Mouse (Mus musculus): ENCODE data around the gene Sppl3. TPM values are rescaled to one million over a fixed set of nuclear protein-coding genes. Genes with fewer than 3 reads are reported as not detected.

Gene Sppl3
- polyA plus RNA-seq, 1 experiment from 2014 or later: 13.3 TPM

- H3K27ac ChIP-seq: no peak overlapping the region
- WGBS: 81% methylated on average over 13 of the region's 13 CpGs
- H3K9me3 ChIP-seq: no peaks in the 10 kb centered on the region
- 0 out of 2 replicates have a peak, but pooled peaks cover 7% of the 10 kb centered on the region for H3K4me1 ChIP-seq
- H3K4me3 ChIP-seq: no peak overlapping the region
- DNase-seq (ENCODE audit: extremely low spot score, low spot score): no peak
- H3K27me3 ChIP-seq (ENCODE audit: poor library complexity, severe bottlenecking): no peaks in the 10 kb centered on the region
- H3K36me3 ChIP-seq (replicated peaks): no peaks in the 10 kb centered on the region
Observed at GRCm38 (mm10) chr5:115003224-115003873, 7.6 kb upstream of the Sppl3 start.

DNA sequence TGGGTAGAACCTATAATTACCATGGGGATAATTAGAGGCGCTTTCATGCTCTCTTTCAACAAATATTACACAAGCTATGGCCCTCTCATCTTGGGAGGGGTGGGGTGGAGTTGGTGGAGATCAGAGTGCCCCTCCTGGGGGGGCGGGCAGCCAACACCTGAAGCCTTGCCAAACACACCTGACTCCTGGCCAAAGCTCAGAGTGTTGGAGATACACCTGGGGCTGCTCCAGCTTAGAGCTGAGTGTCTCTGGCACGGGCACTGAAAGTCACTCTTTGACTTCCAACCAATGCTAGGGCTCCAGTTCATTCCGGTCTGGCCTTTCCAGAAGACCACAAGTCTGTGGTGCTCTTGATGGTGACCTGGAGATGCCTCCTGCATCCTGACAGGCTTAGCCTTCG lies 3.2 kb upstream of the Sppl3 start:
- Histone ChIP-seq H3K36me3 (replicated peaks) (no peaks in the 10 kb centered on the region), H3K27ac (no peak overlapping the region), H3K27me3 (ENCODE audit: poor library complexity, severe bottlenecking) (no peaks in the 10 kb centered on the region), H3K4me1 (peaks cover 24% of the 10 kb centered on the region), H3K4me3 (no peak overlapping the region), H3K9me3 (no peaks in the 10 kb centered on the region)
- no peak for DNase-seq (ENCODE audit: extremely low spot score, low spot score)
- 93% methylated on average over 5 of the region's 5 CpGs for WGBS

- Histone ChIP-seq H3K4me1 (peaks cover 25% of the 10 kb centered on the region), H3K9me3 (no peaks in the 10 kb centered on the region), H3K27me3 (ENCODE audit: poor library complexity, severe bottlenecking) (no peaks in the 10 kb centered on the region), H3K36me3 (replicated peaks) (no peaks in the 10 kb centered on the region), H3K4me3 (no peak overlapping the region), H3K27ac (no peak overlapping the region)
- no peak for DNase-seq (ENCODE audit: extremely low spot score, low spot score)
- WGBS: 89% methylated on average over 7 of the region's 7 CpGs
Observed at GRCm38 (mm10) chr5:115008307-115008706, 2.6 kb upstream of the Sppl3 start.

DNA sequence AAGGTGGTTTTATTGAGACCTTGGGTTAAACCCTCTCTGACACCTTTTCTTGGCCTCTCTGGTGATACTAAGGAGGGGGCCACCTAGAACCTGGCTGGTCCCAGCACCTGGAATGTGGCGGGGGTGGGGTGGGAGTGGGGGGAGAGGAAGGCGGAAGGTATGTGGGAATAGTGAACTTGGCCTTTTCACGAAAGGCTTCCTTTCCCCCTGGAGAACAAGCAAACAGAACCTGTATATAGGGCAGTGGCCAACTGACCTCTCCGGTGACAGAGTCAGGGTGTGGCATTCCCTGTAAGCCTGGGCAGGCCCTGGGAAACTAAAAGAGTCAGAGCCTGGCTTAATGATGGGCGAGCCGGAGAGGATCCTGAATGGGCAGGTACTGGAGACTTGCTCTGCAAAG lies 1.8 kb upstream of the Sppl3 start:
- Histone ChIP-seq H3K4me1 (peaks cover 28% of the 10 kb centered on the region), H3K27ac (no peak overlapping the region), H3K4me3 (no peak overlapping the region), H3K9me3 (no peaks in the 10 kb centered on the region), H3K36me3 (replicated peaks) (no peaks in the 10 kb centered on the region), H3K27me3 (ENCODE audit: poor library complexity, severe bottlenecking) (no peaks in the 10 kb centered on the region)
- 87% methylated on average over 6 of the region's 6 CpGs for WGBS
- DNase-seq (ENCODE audit: extremely low spot score, low spot score): no peak

DNA sequence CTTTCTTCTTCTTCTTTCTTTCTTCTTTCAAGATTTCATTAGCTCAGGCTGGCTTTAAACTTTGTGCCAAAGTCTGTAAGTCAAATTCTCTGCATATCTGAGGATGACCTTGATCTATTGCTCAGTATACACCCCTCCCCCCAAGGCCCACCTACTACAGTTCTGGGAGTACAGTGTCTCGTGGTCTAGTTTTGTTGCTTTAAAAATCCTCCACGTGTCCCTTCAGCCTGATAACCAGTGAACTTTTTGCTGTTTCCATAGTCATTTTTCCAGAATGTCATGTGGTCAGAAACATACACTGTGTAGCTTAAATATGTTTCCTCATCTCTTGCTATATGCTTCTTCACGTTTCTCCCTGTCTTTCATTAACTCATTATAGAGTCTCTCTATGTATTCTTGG lies 976 bp upstream of the Sppl3 start:
- Histone ChIP-seq H3K36me3 (replicated peaks) (no peaks in the 10 kb centered on the region), H3K27me3 (ENCODE audit: poor library complexity, severe bottlenecking) (no peaks in the 10 kb centered on the region), H3K4me3 (peak overlapping the region; percentile 99), H3K9me3 (no peaks in the 10 kb centered on the region), H3K4me1 (peaks cover 36% of the 10 kb centered on the region), H3K27ac (peak overlapping the region; percentile 98; the same call in 1 of the 2 replicates)
- no peak for DNase-seq (ENCODE audit: extremely low spot score, low spot score)
- 63% methylated on average over 3 of the region's 3 CpGs for WGBS

GRCm38 (mm10) chr5:115011217-115011518 lies 231 bp downstream of the Sppl3 start:
- WGBS: 5% methylated on average over 57 of the region's 57 CpGs
- peak overlapping the region; percentile 98 for H3K27ac ChIP-seq
- H3K36me3 ChIP-seq (replicated peaks): no peaks in the 10 kb centered on the region
- peak overlapping the region; percentile 99 for H3K4me3 ChIP-seq
- no peaks in the 10 kb centered on the region for H3K9me3 ChIP-seq
- H3K27me3 ChIP-seq (ENCODE audit: poor library complexity, severe bottlenecking): no peaks in the 10 kb centered on the region
- no peak for DNase-seq (ENCODE audit: extremely low spot score, low spot score)
- peaks cover 38% of the 10 kb centered on the region for H3K4me1 ChIP-seq

DNA sequence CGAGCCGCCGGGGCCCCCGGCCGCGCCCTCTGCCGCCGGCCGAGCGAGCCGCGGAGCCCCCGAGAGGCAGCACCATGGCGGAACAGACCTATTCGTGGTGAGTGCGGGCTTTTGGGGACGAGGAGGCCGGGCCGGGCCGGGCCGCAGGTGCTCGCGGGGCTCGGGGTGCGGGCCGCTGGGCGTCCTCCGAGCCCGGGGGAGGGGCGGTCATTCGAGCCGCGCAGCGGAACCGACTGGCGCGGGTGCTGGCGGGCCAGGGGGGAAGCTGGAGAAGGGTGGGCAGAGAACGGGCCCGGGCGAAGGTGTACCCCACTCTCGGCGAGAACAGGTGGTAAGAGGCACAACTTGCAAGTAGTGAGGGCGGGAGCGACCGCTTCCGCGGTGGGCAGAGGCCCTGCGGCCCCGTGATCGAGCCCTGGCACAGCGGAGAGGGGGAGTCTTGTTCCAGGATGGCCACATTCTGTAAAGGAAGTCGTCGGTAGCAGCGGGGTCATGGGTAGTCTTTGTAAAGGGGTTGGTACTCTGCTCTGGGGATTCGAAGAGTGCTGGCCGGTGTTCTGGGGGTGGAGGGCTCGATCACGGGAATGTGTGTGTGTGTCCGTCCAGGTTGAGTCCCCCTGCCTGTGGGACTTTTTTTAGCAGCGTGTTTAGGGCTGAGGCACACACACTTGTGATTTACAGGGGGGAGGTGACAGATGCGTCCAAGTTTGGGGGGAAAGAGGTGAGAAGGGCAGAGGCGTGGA lies 753 bp downstream of the Sppl3 start:
- H3K4me1 ChIP-seq: peaks cover 38% of the 10 kb centered on the region
- peaks cover 3% of the 10 kb centered on the region; the same call in 1 of the 2 replicates for H3K36me3 ChIP-seq (replicated peaks)
- WGBS: under 1% methylated on average over 63 of the region's 63 CpGs
- H3K4me3 ChIP-seq: peak overlapping the region; percentile 99
- H3K9me3 ChIP-seq: no peaks in the 10 kb centered on the region
- peak; percentile 56 for DNase-seq (ENCODE audit: extremely low spot score, low spot score)
- no peaks in the 10 kb centered on the region for H3K27me3 ChIP-seq (ENCODE audit: poor library complexity, severe bottlenecking)
- H3K27ac ChIP-seq: peak overlapping the region; percentile 98

GRCm38 (mm10) chr5:115013436-115013835 lies 2.5 kb downstream of the Sppl3 start:
- Histone ChIP-seq H3K36me3 (replicated peaks) (peaks cover 5% of the 10 kb centered on the region; the same call in 1 of the 2 replicates), H3K27me3 (ENCODE audit: poor library complexity, severe bottlenecking) (no peaks in the 10 kb centered on the region), H3K9me3 (no peaks in the 10 kb centered on the region), H3K4me1 (peaks cover 38% of the 10 kb centered on the region), H3K4me3 (0 out of 2 replicates have a peak overlapping the region, but pooled peaks have one; percentile 99), H3K27ac (no peak overlapping the region)
- no peak for DNase-seq (ENCODE audit: extremely low spot score, low spot score)
- 84% methylated on average over 3 of the region's 3 CpGs for WGBS

GRCm38 (mm10) chr5:115014570-115014969 lies 3.6 kb downstream of the Sppl3 start:
- Histone ChIP-seq H3K27me3 (ENCODE audit: poor library complexity, severe bottlenecking) (no peaks in the 10 kb centered on the region), H3K36me3 (replicated peaks) (peaks cover 5% of the 10 kb centered on the region; the same call in 1 of the 2 replicates), H3K4me3 (no peak overlapping the region), H3K9me3 (no peaks in the 10 kb centered on the region), H3K27ac (no peak overlapping the region), H3K4me1 (peaks cover 41% of the 10 kb centered on the region)
- 70% methylated on average over 1 of the region's 1 CpGs for WGBS
- DNase-seq (ENCODE audit: extremely low spot score, low spot score): no peak

GRCm38 (mm10) chr5:115015121-115015520 lies 4.2 kb downstream of the Sppl3 start:
- Histone ChIP-seq H3K4me3 (no peak overlapping the region), H3K27ac (no peak overlapping the region), H3K4me1 (peaks cover 39% of the 10 kb centered on the region), H3K36me3 (replicated peaks) (peaks cover 5% of the 10 kb centered on the region; the same call in 1 of the 2 replicates), H3K27me3 (ENCODE audit: poor library complexity, severe bottlenecking) (no peaks in the 10 kb centered on the region), H3K9me3 (no peaks in the 10 kb centered on the region)
- DNase-seq (ENCODE audit: extremely low spot score, low spot score): no peak
- WGBS: 71% methylated on average over 4 of the region's 4 CpGs

GRCm38 (mm10) chr5:115018270-115018669 lies 7.3 kb downstream of the Sppl3 start:
- Histone ChIP-seq H3K9me3 (peaks cover 9% of the 10 kb centered on the region), H3K27ac (no peak overlapping the region), H3K4me1 (peaks cover 17% of the 10 kb centered on the region), H3K4me3 (no peak overlapping the region), H3K36me3 (replicated peaks) (peaks cover 25% of the 10 kb centered on the region), H3K27me3 (ENCODE audit: poor library complexity, severe bottlenecking) (no peaks in the 10 kb centered on the region)
- no peak for DNase-seq (ENCODE audit: extremely low spot score, low spot score)
- 83% methylated on average over 2 of the region's 2 CpGs for WGBS

DNA sequence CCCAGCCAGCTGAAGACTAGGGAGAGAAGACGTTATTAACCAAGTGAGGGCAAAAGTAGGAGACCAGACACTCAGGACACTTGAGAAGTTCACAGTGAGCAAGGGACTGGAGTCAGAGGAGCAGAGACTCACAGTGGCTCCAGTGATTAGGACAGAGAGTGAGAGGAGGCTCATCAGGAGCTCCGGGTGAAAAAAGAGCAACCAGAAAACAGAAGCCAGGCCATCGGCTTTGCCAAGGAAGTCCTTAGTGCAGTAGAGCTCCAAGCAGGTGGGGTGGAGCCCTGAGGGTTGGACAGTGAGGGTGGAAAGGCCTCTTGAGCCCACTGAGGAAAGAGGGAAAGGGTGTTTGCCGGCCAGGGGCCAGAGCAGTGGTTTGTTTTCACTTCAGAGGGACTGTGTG lies 7.9 kb downstream of the Sppl3 start:
- WGBS: 91% methylated on average over 4 of the region's 4 CpGs
- H3K27me3 ChIP-seq (ENCODE audit: poor library complexity, severe bottlenecking): no peaks in the 10 kb centered on the region
- DNase-seq (ENCODE audit: extremely low spot score, low spot score): no peak

DNA sequence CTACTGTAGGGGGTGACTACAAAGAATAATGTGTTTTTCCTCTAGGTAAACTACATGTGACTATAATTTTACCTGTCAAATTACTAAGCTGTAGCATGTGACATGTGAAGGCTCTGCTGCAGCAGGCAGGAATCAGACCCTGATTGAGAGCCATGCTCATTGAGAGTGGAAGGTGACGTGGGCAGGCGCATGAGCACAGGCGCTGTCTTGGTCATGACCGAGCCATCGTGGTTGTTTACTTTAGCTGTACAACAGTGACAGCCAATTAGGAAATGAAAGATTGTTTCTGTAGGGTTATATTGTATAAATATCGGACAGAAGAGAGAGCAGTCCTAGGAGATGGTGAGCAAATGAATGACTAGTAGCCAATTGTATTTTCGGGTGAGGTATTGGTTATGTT lies 11.1 kb downstream of the Sppl3 start:
- Histone ChIP-seq H3K27ac (no peak overlapping the region), H3K27me3 (ENCODE audit: poor library complexity, severe bottlenecking) (no peaks in the 10 kb centered on the region), H3K4me1 (peaks cover 11% of the 10 kb centered on the region), H3K9me3 (peaks cover 9% of the 10 kb centered on the region), H3K36me3 (replicated peaks) (peaks cover 20% of the 10 kb centered on the region), H3K4me3 (no peak overlapping the region)
- DNase-seq (ENCODE audit: extremely low spot score, low spot score): no peak
- WGBS: 97% methylated on average over 7 of the region's 7 CpGs

More for the DNA sequence above, 7.9 kb downstream of the Sppl3 start:
- no peak overlapping the region for H3K4me3 ChIP-seq
- H3K36me3 ChIP-seq (replicated peaks): peaks cover 25% of the 10 kb centered on the region
- H3K27ac ChIP-seq: no peak overlapping the region
- peaks cover 13% of the 10 kb centered on the region for H3K4me1 ChIP-seq
- peaks cover 9% of the 10 kb centered on the region for H3K9me3 ChIP-seq
